Mouse (Mus musculus) hindbrain, embryonic 15.5 days (tissue): ENCODE data around the gene Lrriq4. TPM values are rescaled to one million over a fixed set of nuclear protein-coding genes. Genes with fewer than 3 reads are reported as not detected.
"Not testable (repeated sequence)": the region's sequence is repeated elsewhere in the genome, so short reads cannot be mapped to it uniquely, and the experiment has no call there.

Source experiments
- ATAC-seq: fragments of 200-750 bp; cut with Nextera tagmentation; 2 replicates; pipeline ENCODE4 v1.8.0; 2017; ENCODE audit warnings: low read depth, moderate number of reproducible peaks, moderate TSS enrichment; ENCODE audit not compliant: low FRiP score
- H3K27ac ChIP-seq: fragments of 300-500 bp; sonication (generic); replicated peaks from 2 replicates; pipeline ENCODE4 v1.5.1; 2015; ENCODE audit warnings: mild to moderate bottlenecking, inconsistent platforms
- H3K27me3 ChIP-seq: fragments of 300-500 bp; sonication (generic); 2 replicates; pipeline ENCODE4 v1.6.1; 2015; ENCODE audit warnings: control low read depth, inconsistent platforms
- H3K36me3 ChIP-seq: fragments of 300-500 bp; sonication (generic); 2 replicates; pipeline ENCODE4 v1.6.1; 2015; ENCODE audit warnings: control low read depth, inconsistent platforms
- H3K4me1 ChIP-seq: fragments of 300-500 bp; sonication (generic); replicated peaks from 2 replicates; pipeline ENCODE4 v1.6.1; 2015; ENCODE audit warnings: control low read depth, inconsistent platforms
- H3K4me2 ChIP-seq: fragments of 300-500 bp; sonication (generic); 2 replicates; pipeline ENCODE4 v1.6.1; 2015; ENCODE audit warnings: moderate library complexity, mild to moderate bottlenecking, inconsistent platforms
- H3K4me3 ChIP-seq: fragments of 300-500 bp; sonication (generic); 2 replicates; pipeline ENCODE4 v1.5.1; 2015; ENCODE audit warnings: mild to moderate bottlenecking, inconsistent platforms
- H3K9ac ChIP-seq: fragments of 300-500 bp; sonication (generic); 2 replicates; pipeline ENCODE4 v1.6.1; 2015; ENCODE audit warnings: inconsistent platforms
- H3K9me3 ChIP-seq: fragments of 300-500 bp; sonication (generic); 2 replicates; pipeline ENCODE4 v1.6.1; 2016; ENCODE audit warnings: control low read depth, inconsistent platforms
- WGBS: fragments of 180-500 bp; shearing (Covaris S2); methylation state at CpG from one replicate; pipeline ENCODE4 v1.1.7; 2015; 5-methylcytosine and 5-hydroxymethylcytosine counted together
- polyA plus RNA-seq: library from polyadenylated mRNA; unstranded; fragments of >200 nt; fragmentation: Nextera tagmentation; extraction: Ambion mirVana; gene quantifications from 2 replicates; pipeline ENCODE4 v1.2.1, GENCODE M21; 2015

Gene Lrriq4
- polyA plus RNA-seq, 1 experiment from 2014 or later: not detected

DNA sequence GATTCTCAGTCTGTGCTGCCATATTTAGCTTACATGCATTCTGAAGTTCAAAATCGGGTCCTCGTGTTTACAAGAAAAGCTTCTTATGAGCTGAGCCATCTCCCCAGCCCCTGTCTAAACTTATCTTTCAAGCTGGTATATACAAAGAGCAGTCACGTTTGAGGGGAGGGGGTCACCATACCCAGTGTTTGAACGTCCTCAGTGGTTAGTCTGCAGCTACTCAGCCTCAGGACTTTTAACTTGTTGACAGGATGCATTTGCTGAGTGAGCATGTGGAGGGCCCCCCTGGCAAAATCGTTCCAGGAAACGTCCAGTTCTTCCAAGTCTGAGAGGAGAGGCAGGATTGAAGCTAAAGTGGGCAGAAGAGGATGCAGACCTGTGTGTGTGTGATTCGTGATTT, 46.7 kb downstream of the Lrriq4 start:
- Histone ChIP-seq H3K36me3 (no peaks in the 10 kb centered on the region), H3K4me2 (no peak overlapping the region), H3K27ac (no peak overlapping the region), H3K9me3 (no peaks in the 10 kb centered on the region), H3K27me3 (no peaks in the 10 kb centered on the region), H3K4me3 (no peak overlapping the region), H3K9ac (no peak overlapping the region), H3K4me1 (no peaks in the 10 kb centered on the region)
- WGBS: 79% methylated on average over 7 of the region's 7 CpGs
- no peak for ATAC-seq

DNA sequence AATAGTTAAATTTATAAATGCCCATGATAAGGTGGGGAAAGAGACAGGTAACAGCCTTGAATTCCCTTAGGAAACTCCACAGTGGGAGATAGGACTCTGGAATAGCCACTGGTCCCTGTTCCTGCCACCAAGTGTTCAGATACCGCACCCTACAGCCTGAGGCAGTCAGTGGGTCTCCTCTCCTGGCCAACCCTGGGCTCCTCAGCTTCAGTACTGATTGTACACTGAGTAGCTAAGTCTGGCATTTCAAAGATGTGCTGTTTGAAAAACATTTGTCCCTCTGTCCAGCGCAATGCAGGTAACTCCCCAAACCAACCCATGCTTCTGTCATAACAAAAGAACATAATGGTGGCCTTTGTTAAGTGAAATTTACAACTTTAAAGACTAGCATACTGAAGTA, 51.4 kb downstream of the Lrriq4 start:
- 94% methylated on average over 2 of the region's 2 CpGs for WGBS
- Histone ChIP-seq H3K9ac (no peak overlapping the region), H3K4me1 (no peaks in the 10 kb centered on the region), H3K27me3 (no peaks in the 10 kb centered on the region), H3K9me3 (no peaks in the 10 kb centered on the region), H3K27ac (no peak overlapping the region), H3K4me3 (no peak overlapping the region), H3K4me2 (no peak overlapping the region), H3K36me3 (no peaks in the 10 kb centered on the region)
- ATAC-seq: no peak

DNA sequence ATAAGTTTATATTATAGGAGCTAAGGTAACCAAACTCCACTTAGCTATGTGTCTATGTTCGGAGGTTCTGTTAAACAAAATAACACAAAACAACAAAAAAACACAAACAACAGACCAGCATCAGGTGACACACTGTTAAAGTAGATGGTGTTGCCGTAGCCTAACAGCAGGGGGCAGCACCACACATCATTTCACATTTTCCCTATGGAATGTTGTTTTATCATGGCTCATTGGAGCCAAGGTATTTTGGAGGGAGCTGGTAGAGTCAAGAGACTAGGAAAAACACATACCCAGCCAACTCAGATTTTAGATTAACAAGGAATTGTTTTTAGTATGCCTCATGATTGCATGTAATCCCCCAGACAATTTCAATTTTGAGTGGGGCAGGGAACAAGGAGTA, 52.0 kb downstream of the Lrriq4 start:
- WGBS: 17% methylated on average over 2 of the region's 2 CpGs
- Histone ChIP-seq H3K27ac (no peak overlapping the region), H3K4me3 (no peak overlapping the region), H3K36me3 (no peaks in the 10 kb centered on the region), H3K4me2 (no peak overlapping the region), H3K4me1 (no peaks in the 10 kb centered on the region), H3K9me3 (no peaks in the 10 kb centered on the region), H3K27me3 (no peaks in the 10 kb centered on the region), H3K9ac (no peak overlapping the region)
- 0 out of 2 replicates have a peak, but pooled peaks have one; percentile 19 for ATAC-seq

DNA sequence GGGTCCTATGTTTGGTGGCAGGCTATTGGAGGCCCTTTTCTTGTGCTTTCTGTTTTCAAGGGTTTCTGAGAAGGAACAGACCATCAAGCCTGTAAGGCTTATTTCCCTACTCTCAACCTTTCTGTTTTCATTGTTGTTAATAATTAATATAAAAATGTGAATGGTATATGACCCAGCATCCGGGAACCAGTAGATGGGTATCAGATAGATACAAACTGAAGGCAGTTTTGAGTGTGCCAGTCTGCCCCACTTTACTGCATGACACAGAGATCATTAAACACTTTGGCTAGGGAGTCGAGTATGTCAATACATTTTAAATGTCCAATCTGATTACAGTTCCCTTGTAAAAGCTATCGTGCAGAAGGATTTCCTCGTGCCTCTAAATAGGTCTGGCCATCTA, 53.6 kb downstream of the Lrriq4 start:
- Histone ChIP-seq H3K36me3 (no peaks in the 10 kb centered on the region), H3K4me2 (no peak overlapping the region), H3K4me3 (no peak overlapping the region), H3K4me1 (no peaks in the 10 kb centered on the region), H3K27me3 (no peaks in the 10 kb centered on the region), H3K9me3 (no peaks in the 10 kb centered on the region), H3K27ac (no peak overlapping the region), H3K9ac (no peak overlapping the region)
- ATAC-seq: no peak
- 73% methylated on average over 4 of the region's 4 CpGs for WGBS

DNA sequence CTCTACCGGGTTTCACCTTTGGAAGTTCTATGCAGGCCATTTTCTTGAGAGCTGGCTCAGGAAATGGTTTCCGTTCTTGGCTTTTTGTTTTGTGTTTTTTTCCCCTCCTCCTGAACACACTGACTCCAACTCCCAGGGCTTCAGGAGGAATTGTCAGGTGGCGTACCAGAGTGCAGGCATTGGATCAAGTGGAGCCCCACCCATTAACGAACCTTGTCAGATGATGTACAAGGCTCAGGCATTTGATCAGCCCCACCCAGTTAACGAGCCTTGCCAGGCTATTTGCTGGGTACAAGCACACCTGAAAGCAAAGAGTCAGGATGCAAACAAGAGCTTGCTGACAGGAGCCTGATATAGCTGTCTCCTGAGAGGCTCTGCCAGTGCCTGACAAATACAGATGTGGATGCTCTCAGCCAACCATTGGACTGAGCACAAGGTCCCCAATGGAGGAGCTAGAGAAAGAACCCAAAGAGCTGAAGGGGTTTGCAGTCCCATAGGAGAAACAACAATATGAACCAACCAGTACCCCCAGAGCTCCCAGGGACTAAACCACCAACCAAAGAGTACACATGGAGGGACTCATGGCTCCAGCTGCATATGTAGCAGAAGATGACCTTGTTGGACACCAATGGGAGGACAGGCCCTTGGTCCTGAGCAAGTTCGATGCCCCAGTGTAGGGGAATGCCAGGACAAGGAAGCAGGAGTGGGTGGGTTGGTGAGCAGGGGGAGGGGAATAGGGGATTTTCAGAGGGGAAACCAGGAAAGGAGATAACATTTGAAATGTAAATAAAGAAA, 55.6 kb downstream of the Lrriq4 start, which contains the start of gene Lrrc31:
Lrrc31 (minus strand) TSS at position 133 of the 795 bp plus-strand sequence.
- not testable (repeated sequence) for H3K4me1 ChIP-seq, H3K9me3 ChIP-seq, H3K4me3 ChIP-seq, H3K4me2 ChIP-seq, H3K27ac ChIP-seq, H3K36me3 ChIP-seq, H3K27me3 ChIP-seq, H3K9ac ChIP-seq, ATAC-seq
- WGBS: 91% methylated on average over 6 of the region's 6 CpGs

DNA sequence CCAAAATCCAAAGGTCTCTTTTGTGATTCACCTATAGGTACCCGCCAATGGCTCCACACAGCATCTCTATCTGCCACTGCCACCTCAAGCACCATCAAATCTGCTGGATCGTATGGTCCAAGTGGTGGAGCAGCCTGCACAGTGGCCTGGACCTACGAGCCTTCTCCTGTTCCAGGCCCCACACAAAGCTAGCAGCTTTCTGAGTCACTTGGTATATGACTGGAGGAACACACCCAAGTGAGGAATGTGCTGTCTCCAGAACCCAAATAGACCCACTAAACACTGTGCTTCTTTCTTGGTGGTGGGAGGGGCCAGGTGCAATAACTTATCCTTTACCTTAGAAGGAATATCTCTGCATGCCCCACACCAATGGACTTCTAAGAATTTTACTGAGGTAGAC, 61.7 kb downstream of the Lrriq4 start:
- H3K9me3 ChIP-seq: no peaks in the 10 kb centered on the region
- 88% methylated on average over 3 of the region's 3 CpGs for WGBS
- no peak overlapping the region for H3K4me2 ChIP-seq
- H3K27me3 ChIP-seq: no peaks in the 10 kb centered on the region
- ATAC-seq: no peak
- H3K4me3 ChIP-seq: no peak overlapping the region
- H3K9ac ChIP-seq: no peak overlapping the region
- H3K4me1 ChIP-seq: no peaks in the 10 kb centered on the region
- H3K27ac ChIP-seq: no peak overlapping the region
- no peaks in the 10 kb centered on the region for H3K36me3 ChIP-seq

DNA sequence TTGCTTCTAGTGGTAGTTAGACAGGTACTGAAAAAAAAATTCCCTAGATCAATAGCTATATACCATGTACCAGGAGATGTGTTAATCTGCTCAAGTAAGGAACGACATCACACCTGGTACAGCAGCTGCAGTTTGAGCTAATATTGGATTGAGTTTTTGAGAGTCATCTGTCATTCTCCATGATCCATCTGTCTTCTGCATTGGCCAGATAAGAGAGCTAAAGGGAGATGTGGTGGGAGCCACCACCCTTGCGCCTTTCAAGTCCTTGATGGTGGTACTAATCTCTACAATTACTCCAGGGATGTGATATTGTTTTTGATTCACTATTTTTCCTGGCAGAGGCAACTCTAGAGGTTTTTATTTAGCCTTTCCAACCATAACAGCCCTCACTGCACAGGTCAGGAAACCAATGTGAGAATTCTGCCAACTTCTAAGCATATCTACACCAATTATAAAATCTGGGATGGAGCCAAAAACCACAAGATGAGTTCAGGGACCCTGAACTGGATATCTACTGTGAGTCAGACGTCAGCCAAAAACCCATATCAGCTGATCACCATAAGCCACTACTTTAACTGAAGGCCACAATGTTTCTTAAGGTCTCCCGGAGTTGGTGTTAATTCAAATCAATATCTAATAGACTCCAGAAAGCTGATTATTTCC, 62.4 kb downstream of the Lrriq4 start:
- Histone ChIP-seq H3K36me3 (no peaks in the 10 kb centered on the region), H3K9me3 (no peaks in the 10 kb centered on the region), H3K9ac (no peak overlapping the region), H3K4me2 (no peak overlapping the region), H3K27ac (no peak overlapping the region), H3K4me3 (no peak overlapping the region), H3K27me3 (no peaks in the 10 kb centered on the region), H3K4me1 (no peaks in the 10 kb centered on the region)
- 78% methylated on average over 4 of the region's 4 CpGs for WGBS
- ATAC-seq: no peak

DNA sequence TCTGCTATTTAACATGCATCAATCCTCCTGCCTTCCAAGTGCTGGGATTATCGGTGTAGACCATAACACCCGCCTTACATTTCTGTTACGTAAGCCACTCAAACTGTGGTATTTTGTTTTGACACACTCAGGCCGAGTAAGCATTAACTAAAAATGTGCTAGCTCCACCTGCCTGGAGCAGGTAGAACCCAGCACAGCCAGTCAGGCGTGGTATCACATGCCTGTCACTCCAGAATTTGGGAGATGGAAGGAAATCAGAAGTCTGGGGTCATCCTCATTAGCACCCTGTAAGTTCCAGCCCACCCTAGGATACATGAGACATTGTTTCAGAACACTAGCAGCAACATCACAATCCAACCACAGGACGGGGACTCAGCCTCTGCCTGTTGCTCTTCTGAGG, 65.9 kb downstream of the Lrriq4 start:
- no peak for ATAC-seq
- 85% methylated on average over 6 of the region's 6 CpGs for WGBS
- Histone ChIP-seq H3K9me3 (no peaks in the 10 kb centered on the region), H3K4me3 (no peak overlapping the region), H3K4me2 (no peak overlapping the region), H3K36me3 (no peaks in the 10 kb centered on the region), H3K4me1 (no peaks in the 10 kb centered on the region), H3K27me3 (no peaks in the 10 kb centered on the region), H3K9ac (no peak overlapping the region), H3K27ac (no peak overlapping the region)

DNA sequence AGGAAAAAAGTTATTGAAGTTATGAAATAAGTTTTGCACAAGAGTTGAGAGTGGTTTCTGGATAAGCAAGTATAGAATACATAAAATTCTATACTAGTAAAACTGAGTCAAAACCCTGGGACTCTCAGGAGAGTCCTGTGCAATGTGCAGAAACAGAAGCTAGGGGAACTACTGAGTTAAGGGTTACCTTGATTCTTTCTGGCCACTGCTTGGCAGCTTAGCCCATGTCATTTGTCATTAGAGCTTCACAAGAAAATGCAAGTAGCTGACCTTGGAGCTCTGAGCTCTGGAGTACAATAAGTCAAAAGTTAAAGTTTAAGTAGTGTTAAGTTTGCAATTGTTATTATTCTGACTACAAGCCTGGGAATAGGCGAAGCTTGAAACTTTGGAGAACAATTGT, 69.0 kb downstream of the Lrriq4 start:
- no peak for ATAC-seq
- Histone ChIP-seq H3K27ac (no peak overlapping the region), H3K36me3 (no peaks in the 10 kb centered on the region), H3K27me3 (no peaks in the 10 kb centered on the region), H3K4me2 (no peak overlapping the region), H3K9ac (no peak overlapping the region), H3K9me3 (no peaks in the 10 kb centered on the region), H3K4me3 (no peak overlapping the region), H3K4me1 (no peaks in the 10 kb centered on the region)
- 85% methylated on average over 1 of the region's 1 CpGs for WGBS

DNA sequence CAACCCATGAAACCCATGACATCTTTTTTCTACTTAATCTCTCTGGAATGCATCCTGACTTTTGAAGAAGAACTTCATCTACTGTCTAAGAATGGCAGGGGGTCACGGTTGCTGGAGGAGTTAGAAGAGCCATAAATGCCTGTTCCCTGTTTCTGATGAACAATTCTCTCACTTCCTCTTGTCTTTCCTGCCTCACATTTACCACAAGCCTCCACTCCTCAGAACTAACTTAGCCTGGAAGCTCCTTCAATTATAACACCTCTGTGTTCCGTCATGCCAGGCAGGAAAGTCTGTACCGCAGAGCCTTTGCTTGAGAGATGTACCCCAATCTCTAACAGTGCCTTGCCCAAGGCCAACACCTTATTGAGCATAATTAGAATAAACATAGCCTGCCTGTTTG, 74.3 kb downstream of the Lrriq4 start:
- Histone ChIP-seq H3K27ac (no peak overlapping the region), H3K36me3 (no peaks in the 10 kb centered on the region), H3K4me3 (no peak overlapping the region), H3K9me3 (no peaks in the 10 kb centered on the region), H3K4me2 (no peak overlapping the region), H3K27me3 (no peaks in the 10 kb centered on the region), H3K9ac (no peak overlapping the region), H3K4me1 (0 out of 2 replicates have a peak, but pooled peaks cover 5% of the 10 kb centered on the region)
- 90% methylated on average over 3 of the region's 3 CpGs for WGBS
- ATAC-seq: no peak
